Mouse (Mus musculus) heart, adult 2 months (tissue): ENCODE measurements at regions not wholly inside any gene's neighbourhood (a gene's known extent, or its start where the extent isn't known, plus 50 kb on each side); places are given as distances from the start of the nearest gene placed in this dataset.

ENCODE experiments used
- CTCF ChIP-seq: fragments of 200-600 bp; IDR thresholded peaks from 2 replicates; pipeline ENCODE4 v1.8.1; 2022; ENCODE audit warnings: antibody characterized with exemption, mild to moderate bottlenecking, moderate library complexity
- EP300 ChIP-seq: fragments of 200-500 bp; IDR thresholded peaks from 2 replicates; pipeline ENCODE4 v1.6.1; 2011; ENCODE audit warnings: low read depth, low read length, control low read depth; ENCODE audit not compliant: insufficient read depth
- POLR2A ChIP-seq: fragments of 200-500 bp; IDR thresholded peaks from 2 replicates; pipeline ENCODE4 v1.6.1; 2011; ENCODE audit warnings: mild to moderate bottlenecking, low read depth, low read length, control low read depth; ENCODE audit not compliant: insufficient read depth

DNA sequence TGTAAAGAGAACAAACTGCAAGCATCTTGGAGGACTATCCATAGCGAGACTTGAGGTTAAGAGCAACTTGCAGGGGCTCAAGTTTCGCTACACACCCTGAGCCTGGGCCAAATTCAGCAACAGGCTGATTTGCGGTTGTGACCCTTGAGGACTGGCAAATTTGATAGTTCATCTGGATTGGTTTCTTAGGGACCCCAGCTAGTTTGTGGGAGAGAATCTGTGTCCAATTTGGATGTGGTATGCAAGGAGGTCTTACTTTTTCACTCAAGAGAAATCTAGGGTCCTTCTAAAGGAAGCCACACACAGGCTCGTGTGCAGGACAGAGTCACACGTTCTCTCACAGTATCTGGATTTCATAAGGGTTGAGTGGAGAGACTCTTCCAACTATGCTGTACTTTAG lies 505.6 kb downstream of the Ccdc171 start:
- TF ChIP-seq POLR2A (no peak), CTCF (no peak), EP300 (no peak)
